Mouse (Mus musculus): ENCODE results near the gene Gm45711.
"Not testable (repeated sequence)": the region's sequence is repeated elsewhere in the genome, so short reads cannot be mapped to it uniquely, and the experiment has no call there.

The Gm45711 gene

DNA sequence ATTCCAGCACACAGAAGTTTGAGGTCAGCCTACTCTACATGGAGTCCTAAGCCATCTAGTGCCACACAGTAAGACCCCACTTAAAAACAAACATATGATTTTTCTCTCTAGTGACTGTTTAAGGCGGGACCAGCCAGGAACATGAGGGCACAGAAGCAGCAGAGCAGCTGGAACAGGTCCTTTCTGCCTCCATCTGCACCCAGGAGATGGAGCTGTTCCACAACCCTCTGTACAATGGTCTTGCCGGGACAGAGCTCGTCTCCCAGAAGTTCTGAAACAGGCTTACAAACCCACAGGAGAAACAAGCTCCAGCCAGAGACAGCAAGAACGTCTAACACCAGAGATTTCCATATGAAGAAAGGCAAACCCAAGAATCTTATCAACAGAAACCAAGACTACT, 3.4 kb upstream of the Gm45711 start:
- peak in 1 of 2 experiments; percentile 7 for DNase-seq

DNA sequence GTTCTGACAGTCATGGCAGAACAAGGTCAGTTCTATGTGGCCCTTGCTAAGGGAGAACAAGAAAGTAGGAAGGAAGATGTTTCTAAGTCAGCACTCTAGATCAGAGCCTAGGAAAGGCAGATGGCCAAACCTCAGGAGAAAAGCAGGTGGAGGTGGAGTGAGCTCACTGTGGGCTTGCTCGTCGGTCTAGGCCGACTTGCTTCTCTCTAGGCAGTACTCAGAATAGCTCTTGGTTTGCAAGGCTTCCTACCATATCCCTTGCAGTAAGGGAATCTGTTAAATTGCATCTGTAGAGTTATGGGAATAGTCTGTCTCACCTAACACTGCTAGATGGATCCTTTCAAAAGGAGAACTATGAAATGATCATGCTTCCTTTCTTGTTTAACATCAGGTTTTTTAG, 2.1 kb upstream of the Gm45711 start:
- DNase-seq = not testable (repeated sequence)

DNA sequence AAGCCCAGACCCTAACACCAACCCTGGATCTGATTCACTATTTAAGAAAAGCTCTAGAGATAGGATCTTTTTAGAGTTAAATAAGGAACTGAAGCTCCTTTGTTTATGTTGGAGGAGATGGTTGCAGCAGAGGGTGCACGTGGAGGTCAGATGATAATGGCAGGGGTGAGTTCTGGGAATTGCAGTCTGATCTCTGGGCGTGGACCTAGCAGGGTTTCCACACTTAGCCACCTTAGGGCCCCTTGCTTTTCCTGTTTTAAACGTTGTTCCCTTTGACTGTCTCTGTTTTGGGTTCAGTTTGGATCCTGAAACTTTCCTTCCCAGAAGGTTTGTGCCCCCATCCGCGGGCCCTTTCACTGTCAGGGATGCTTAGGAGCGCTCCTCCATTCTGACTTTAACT, 1.5 kb downstream of the Gm45711 start:
- not testable (repeated sequence) for DNase-seq

DNA sequence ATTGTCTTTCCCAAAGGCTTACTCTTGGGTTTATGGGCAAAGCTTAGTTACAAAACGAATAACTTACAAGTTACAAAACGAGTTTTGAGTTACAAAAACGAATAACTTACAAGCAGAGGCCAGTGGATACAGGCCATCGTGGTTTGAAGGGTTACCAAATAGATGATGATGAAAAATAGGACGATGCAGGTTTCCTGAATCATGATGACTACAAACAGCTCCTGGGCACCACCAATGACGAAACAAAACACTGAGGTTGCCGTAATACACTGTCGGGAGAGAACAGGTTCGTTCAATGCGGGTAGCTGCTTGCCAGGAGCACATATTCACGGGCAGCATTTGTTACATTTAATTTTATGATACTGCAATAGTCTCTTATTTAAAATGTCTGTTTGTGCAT, 4.9 kb downstream of the Gm45711 start:
- DNase-seq = no peak

DNA sequence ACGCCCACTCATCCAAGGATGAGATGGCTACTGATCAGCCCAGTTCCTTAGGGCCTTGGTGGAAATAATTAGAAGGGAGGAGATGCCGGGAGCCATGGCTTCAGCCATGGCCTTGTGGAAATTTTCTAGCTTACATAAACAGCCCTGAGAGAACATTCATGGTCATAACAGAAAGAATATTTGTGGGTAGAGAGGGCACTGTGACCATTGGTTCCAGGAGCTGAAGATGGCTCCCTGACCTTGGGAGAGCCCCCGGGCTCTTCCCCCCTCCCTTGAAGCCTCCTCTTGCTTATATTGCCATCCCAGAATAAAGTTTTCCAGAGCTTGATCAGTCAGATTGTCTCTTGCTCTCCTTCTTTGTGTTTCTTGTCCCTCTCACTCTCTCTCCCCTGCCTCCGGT, 7.3 kb downstream of the Gm45711 start:
- not testable (repeated sequence) for DNase-seq

DNA sequence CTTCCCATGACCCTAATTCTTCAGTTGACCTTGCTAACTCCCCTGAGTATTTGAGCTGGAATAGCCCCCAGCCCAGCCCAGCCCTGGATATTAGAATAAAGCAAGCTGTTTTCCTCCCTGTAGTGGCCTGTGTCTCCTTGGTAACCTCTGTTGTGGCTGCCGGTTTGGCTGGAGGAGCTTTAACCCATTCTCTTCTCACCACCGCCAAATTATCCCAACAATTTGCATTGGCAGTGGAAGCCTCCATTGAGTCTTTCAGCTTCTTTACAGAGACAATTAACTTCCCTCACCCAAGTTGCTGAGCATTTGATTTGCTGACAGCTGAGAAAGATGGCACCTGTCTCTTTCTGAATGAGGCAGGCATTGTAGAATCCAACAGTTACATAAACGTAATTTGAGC, 8.3 kb downstream of the Gm45711 start:
- DNase-seq = peak; percentile 11 to 16

DNA sequence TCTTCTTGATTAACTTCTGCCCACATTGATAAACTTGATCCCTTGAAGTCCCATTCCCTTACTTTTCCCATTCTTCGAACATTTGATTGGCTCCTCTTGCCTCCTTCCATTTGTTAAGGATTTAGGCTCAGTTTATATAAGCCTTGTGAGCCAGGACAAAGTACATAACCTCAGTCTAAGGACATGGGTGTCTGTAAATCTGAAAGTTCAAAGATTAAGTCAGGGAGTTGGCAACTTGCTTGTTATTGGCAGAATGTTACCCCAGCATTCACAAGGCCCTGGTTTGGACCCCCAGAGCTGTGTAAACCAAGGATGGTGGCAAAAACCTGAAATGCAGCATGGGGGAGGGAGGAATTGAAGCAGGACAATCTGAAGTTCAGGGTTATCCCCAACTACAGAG, 15.5 kb downstream of the Gm45711 start:
- DNase-seq = no peak

DNA sequence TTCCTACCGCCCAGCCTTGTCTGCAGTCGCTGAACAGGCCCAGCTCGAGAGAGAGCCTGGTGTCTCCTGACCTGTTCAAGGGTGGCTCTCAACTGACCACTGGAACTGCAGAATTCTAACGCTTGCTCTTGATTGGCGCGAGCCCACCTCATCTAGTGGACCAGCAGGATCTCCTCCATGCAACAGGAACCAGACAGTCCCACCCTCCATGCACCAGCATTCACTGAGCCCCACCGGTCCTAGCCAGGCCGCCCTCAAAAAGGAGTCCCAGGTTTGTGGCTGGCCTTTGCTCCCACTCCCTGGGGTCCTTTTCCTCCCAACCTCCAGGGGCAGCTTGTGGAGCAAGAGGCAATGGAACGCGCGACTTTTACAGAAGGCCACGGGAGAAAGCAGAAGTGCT, 16.8 kb downstream of the Gm45711 start, which contains the start of gene Cmtm2a:
Gene Cmtm2a, minus strand, starts transcription at position 101 of the 400 bp plus-strand sequence.
- not testable (repeated sequence) for DNase-seq

DNA sequence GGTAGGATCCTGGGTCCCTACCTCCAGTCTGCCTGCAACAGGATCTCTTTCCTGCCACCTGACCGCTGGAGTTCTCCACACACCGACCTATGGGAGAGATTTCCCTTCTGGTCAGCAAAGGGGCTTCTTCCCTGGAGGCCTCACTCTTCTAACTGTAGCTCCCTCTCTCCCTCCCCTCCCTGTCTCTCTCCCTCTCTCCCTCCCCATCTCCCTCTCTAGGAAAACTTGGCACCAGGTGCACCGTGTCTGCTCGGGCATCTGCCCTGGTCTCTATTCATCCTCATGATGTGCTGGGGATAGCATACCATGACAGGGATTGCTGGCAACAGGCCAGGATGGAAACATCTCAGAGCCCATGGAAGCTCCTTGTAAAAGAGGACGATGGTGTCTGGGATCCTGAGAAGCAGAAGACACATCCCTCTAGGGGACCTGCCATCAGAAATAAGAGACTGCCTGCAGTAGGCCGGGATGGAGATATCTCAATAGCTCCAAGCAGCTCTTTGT, 40.9 kb downstream of the Gm45711 start:
- DNase-seq = peak in 1 of 2 experiments; percentile 45

DNA sequence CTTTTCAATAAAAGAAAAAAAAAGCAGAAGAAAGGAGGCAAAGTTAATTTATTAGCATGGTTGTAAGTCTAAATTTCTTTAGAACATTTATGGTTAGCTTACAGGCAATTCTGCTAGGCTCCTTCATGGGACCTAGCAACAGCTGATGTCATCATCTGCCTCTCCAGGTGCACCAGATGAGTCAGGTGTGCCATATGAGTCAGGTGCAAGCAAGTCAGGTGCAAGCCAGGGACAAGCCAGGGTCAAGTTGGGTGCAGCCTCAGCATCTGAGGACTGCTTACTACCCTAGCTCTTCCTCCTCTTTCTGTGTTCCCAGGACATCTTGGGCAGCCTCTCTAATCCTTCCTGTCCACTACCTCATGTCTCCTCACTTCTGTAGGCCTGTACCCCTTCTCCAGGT, 41.5 kb downstream of the Gm45711 start:
- DNase-seq = no peak

DNA sequence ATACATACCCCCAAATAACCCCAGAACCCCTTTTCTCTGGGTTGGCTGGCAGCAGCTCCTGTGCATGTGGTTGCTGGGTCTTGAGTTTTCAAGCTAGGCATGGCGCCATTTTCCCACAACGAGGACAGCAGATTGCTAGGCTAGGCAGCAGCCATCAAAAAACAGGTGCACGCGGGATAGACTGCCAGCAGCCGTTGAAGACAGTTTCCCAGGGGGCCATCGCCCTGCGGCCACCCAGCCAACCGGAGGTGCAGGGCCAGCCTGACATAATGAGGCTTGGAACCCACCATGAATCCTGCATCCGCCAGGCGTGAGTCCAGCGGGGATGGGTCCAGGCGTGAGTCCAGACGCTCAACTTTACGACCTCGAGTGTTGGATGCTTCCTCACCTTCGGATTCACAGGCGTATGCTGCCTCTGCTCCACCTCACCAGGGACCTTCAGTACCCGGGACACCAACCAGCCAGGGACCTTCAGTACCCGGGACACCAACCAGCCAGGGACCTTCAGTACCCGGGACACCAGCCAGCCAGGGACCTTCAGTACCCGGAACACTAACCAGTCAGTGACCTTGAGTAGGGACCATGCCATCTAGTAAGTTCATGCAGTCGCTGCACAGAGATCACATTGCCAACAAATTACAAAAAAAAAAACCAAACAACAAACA, 45.5 kb downstream of the Gm45711 start:
- peak; percentile 59 for DNase-seq

DNA sequence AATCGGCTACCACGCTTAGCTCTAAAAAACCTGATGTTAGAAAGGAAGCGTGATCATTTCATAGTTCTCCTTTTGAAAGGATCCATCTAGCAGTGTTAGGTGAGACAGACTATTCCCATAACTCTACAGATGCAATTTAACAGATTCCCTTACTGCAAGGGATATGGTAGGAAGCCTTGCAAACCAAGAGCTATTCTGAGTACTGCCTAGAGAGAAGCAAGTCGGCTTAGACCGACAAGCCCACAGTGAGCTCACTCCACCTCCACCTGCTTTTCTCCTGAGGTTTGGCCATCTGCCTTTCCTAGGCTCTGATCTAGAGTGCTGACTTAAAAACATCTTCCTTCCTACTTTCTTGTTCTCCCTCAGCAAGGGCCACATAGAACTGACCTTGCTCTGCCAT, 48.1 kb downstream of the Gm45711 start:
- not testable (repeated sequence) for DNase-seq

DNA sequence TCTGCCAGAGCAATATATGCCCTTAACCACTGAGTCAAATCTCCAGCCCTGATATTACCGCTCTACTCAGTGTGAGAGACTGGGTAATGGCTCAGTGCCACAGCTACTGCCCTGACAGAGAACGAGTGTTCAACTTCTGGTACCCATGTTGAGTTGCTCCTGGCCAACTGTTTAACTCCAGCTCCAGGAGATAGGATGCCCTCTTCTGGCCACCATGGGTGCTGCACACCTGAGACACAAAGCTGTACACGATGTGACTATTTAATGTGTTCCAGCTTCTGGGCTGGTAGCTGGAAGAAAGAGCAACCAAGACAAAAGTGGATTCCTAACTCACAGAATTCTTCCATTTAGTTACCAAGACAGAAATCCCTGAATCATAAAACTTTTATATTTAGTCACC, 56.9 kb downstream of the Gm45711 start:
- peak in 1 of 2 experiments; percentile 26 for DNase-seq

DNA sequence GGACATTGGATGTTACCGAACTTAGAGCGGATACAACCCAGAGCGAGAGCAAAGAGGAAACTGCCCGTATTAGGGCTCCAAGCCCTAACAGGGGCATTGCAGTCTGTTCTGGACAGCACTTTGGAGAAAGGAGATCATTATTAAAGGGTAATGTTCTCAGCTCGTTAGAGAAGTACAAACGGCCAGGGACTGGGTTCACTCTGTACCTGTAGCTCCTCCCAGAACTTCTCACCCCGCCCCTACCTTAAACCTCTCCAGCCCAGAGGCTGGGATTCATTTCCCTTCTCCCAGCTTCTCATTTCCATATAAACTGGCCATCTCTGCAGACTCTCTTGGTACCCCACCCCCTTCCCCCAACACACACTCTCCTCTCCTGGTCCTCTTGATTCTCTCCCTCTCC, 58.4 kb downstream of the Gm45711 start:
- DNase-seq = no peak

DNA sequence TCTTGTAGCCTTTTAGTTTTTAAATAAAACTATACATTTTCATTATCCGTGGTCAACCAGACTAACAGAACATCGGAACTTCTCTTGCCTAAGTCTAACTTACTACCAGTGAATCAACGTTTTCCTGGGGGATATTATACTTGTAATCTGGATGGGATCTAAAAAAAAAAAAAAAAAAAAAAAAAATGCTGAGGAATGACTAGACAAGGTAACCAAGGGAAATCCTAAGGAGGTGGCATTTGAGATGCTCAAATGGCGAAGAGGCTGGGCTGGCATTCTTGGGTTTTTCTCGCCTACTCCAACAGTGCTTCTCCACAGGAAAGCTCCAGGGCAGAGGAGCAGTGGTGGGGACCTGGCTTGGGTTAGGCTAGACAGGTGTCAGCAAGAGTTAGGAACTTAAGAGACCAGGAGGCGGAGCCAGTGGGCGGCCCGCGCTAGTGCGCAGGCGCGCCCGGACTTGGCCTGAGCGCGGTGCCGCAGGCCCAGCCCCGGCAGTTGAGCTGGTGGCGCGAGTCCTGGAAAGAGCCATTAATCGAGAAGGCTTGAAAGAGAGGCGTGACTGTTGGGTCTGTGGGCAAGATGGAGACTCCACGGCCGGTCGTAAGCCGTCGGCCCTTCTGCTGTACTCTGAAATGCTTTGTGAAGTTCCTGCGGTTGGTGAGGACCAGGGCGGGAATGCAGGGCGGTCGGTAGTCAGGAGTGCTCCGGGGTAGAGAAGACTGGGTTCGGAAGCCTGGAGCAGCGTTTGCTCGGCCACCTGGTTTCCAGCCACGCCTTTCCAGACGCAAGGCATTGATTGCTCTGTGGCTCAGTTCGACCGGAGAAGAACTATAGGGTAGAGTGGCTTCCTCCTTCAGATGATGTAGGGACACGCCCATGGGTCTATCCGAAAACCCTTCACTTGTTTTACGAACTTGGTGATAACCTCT, 59.2 kb downstream of the Gm45711 start, which contains the start of gene Cklf:
Gene Cklf, plus strand, starts transcription at position 423 of the 929 bp plus-strand sequence.
- peak; percentile 84 to 88 for DNase-seq

DNA sequence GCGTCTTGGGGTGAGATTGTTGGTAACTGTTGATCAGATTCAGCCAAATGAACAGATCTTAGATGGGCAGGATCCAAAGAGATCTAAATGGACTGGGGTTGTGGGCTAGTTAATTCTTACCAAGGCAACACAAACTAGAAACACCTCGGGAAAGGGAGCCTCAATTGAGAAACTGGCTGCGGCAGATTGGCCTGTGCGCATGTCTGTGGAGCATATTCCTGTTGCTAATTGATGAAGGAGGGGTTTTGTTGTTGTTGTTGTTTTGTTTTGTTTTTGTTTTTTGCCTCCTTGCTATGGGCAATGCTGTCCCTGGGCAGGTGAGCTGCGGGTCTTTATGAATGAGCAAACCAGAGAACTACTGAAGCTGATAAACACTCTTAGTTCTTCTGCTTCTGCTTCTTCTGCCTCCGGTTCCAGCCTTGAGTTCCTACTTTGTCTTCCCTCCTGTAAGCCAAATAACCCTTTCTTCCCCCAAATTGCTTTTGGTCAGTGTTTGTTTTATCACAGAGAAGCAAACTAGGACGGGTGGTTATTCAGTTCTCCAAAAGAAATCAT, 60.4 kb downstream of the Gm45711 start:
- DNase-seq = no peak

DNA sequence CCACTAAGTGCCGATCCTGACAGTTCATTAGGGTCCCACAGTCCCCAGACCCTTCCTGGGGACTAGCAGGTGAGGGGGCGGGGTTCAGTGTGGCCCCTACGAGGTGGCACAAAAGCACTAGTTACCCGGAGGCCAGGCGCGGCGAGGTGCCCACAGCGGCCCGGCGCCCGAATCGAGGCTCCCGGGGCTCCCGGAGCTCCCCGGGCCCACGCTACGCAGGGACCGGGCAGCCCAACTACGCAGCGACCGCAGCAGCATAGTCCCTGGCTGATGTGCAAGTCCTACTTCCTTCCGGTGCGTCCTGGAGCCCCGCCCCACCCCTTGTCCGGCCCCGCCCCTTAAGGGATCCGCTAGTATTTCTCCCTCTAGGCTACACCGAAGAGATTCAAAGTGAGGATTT, 61.6 kb downstream of the Gm45711 start, which contains the start of gene Tk2:
Gene Tk2, minus strand, starts transcription at position 283 of the 400 bp plus-strand sequence.
- DNase-seq = peak; percentile 79 to 84

DNA sequence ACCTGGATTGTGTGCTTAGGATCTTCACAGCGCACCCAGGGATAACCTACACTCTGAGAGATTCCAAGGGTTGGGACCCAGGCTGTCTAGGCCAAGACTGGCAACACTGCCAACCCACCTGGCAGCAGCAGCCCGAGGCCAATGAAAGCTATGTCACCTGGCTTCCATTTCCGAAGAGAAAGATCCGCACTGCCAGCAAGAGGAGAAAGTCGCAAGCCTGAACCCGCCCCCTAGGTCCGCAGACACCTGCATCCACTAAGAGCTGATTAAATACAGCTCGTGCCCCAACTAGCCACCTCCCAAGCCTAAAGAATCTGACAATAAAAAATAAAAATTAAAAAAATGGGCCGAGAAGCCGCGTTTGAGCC, 62.0 kb downstream of the Gm45711 start:
- peak; percentile 52 to 54 for DNase-seq

DNA sequence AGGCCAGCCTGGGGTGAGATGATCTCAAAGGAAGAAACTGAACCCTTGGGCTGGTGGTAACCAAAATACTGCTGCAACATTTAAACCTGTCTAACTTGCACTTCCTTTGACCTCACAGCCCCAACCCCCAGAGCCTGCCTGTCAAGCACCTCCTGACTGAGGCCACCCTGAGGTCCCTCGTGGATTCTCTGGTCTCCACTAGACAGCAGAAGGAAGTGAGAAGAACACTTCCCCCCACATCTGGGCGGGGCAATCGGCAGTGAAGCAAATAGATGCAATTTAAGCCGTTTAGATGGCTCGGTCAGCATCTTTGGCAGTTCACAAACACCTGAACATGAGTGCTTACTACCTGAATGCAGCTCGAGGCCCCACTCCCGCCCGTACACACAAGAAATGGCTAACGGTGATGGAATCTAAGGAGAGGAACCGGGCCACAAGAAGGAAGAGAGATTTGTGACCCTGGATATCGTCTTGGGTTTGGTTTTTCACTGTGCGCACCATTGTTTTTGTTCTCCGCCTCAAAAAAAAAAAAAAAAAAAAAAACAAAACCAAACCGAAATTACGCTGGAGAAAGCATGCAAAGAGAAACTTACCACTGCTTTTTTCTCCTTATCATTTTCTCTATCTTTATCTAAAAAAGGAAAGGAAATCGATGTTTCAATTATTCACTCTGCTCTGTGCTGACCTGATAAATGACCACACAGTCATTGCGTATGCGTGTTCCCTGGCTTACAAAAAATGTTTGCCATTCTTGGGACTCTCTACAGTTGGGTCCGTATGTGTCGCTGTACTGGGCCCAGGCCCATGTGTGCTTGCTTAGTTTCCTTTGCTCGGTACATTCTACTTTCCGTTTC, 62.6 kb downstream of the Gm45711 start:
- DNase-seq = no peak

DNA sequence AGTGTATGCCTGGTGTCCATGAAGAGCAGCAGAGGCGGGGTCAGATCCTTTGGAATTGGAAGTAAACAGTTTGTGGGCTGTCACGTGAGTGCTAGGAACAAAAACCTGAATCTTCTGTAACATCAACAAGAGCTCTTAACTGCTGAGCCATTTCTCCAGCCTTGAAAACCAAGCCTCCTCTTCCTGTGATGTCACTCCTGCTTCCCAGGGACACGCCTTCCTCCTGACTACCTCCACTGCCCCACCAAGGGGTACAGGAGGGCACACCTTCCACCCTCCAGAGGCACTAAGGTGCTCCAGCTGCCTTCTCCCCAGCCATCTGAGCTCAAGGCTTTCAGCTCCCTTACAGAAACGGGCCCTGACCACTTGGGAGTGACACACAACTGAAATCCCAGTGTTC, 63.3 kb downstream of the Gm45711 start:
- DNase-seq = no peak

DNA sequence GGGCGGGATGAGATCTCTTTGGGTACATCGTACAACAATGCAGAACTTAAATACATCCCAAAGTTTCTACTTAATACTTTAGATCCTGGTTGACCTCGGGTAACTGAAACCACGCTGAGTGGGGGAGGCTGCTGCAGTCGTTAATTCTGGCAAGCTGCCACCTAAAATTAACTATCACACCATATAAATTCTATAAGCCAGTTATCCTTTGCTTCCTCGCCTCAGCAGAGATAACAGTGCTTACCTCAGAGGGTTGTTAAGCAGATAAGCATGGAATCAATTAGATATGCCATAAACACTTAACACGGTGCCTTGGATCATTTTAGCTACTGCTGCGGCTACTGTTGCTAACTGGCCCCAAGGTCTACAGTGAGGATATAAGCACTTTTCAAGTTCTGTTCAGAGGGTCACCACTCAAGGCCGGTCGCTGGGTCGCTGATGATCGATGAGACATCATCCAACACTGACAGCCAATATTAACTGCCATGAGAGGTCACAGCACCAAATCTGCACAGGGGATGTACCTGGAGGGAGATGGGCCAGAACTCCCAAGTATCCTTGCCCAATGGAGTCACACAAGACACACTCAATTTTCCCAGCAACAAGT, 67.7 kb downstream of the Gm45711 start:
- DNase-seq = no peak

DNA sequence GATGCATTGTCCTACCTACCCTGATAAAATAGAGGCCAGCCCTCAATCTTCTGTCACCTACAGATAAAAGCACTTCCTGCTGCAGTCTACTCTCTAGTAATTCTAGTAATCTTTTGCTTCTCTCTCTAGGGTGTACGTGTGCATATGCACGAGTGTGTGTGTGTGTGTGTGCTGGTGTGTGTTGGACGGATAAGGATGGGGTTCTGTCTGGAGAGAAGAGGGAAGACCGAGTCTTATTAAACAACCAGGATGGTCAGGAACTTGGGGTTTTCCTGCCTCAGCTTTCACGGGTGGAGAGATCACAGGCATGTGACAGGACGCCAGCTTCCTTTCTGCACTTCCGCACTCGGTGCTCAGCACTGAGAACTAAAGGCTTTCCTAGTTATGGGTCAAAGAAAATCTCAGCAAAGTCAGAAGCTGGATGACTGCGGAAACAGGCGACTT, 70.4 kb downstream of the Gm45711 start:
- no peak for DNase-seq
